Mouse (Mus musculus): Measurements from ENCODE around the gene Bloc1s4. TPM values are rescaled to one million over a fixed set of nuclear protein-coding genes. Genes with fewer than 3 reads are reported as not detected.

The Bloc1s4 gene
- polyA plus RNA-seq, 1 experiment from 2014 or later: 32.8 TPM

DNA sequence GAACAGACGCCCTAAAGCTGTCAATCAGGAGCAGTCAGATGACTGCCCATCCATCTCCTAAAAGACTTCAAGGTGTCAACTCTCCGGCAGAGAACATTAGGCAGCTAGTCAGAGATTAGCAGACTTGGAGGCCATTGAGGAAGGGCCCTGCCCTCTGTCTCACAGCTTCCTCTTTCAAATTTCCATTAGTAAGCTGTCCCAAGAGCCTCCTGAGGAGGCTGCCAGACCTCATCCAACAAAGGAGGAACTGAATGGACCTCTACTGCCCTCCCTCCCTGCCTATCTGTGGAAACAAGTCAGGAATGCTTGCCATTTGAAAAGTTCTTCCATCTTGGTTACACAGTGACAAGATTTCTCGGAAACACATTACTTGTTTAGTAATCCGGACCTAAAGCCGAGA, 36.6 kb downstream of the Bloc1s4 start:
- Histone ChIP-seq H3K4me2 (replicated peaks) (no peak overlapping the region), H3K27ac (no peak overlapping the region), H3K9me3 (no peaks in the 10 kb centered on the region), H3K4me3 (no peak overlapping the region), H3K9ac (no peak overlapping the region), H3K27me3 (replicated peaks) (no peaks in the 10 kb centered on the region), H3K4me1 (peaks cover 17% of the 10 kb centered on the region), H3K36me3 (no peaks in the 10 kb centered on the region)
- WGBS: 46% methylated on average over 5 of the region's 5 CpGs
- no peak for ATAC-seq (ENCODE audit: low FRiP score, low read depth)

DNA sequence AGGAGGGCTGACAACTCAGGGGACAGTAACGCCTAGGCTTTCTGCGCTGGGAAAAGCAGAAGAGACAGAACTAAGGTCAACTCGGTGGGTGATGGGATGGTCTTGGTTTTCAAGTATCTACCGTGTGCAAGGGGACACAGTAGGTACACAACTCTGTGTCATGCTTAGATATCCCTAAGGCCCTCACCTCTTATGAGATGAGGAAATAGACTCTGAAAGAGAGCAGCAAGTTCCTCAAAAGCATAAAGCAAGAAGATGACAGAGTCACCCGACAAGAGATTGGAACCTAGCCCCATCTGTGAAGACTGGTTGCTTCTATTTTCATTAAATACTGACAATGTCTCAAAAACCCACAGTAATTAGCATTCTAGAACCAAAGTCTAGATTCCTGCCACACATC, 42.7 kb downstream of the Bloc1s4 start:
- WGBS: 83% methylated on average over 5 of the region's 5 CpGs
- no peak overlapping the region for H3K9ac ChIP-seq
- no peak for ATAC-seq (ENCODE audit: low FRiP score, low read depth)
- H3K9me3 ChIP-seq: no peaks in the 10 kb centered on the region
- no peaks in the 10 kb centered on the region for H3K4me1 ChIP-seq
- H3K27ac ChIP-seq: no peak overlapping the region
- no peak overlapping the region for H3K4me2 ChIP-seq (replicated peaks)
- no peaks in the 10 kb centered on the region for H3K36me3 ChIP-seq
- H3K27me3 ChIP-seq (replicated peaks): 0 out of 2 replicates have a peak, but pooled peaks cover under 1% of the 10 kb centered on the region
- H3K4me3 ChIP-seq: no peak overlapping the region

DNA sequence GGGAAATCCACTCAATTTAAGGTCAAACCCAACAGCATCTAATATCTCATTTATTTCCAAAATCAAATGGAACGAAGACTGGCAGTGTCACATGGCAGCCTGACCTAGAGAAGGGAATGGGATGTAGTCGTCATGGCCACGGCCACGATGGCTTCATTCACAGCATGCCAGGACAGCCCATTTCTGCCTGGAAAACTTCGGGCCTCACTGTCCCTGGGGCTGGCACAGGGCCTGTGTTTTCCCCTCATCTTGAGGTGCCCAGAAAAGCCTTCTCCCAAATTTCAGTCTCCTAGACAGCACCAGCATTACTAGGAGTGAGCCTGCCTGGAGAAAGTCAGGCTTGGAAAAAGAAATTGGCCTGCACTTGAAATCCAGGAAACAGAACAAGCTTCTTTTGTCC, 43.1 kb downstream of the Bloc1s4 start:
- H3K9ac ChIP-seq: no peak overlapping the region
- H3K4me1 ChIP-seq: no peaks in the 10 kb centered on the region
- H3K36me3 ChIP-seq: no peaks in the 10 kb centered on the region
- H3K4me2 ChIP-seq (replicated peaks): no peak overlapping the region
- 82% methylated on average over 5 of the region's 5 CpGs for WGBS
- no peak overlapping the region for H3K4me3 ChIP-seq
- ATAC-seq (ENCODE audit: low FRiP score, low read depth): no peak
- H3K27me3 ChIP-seq (replicated peaks): 0 out of 2 replicates have a peak, but pooled peaks cover 2% of the 10 kb centered on the region
- H3K27ac ChIP-seq: no peak overlapping the region
- no peaks in the 10 kb centered on the region for H3K9me3 ChIP-seq

DNA sequence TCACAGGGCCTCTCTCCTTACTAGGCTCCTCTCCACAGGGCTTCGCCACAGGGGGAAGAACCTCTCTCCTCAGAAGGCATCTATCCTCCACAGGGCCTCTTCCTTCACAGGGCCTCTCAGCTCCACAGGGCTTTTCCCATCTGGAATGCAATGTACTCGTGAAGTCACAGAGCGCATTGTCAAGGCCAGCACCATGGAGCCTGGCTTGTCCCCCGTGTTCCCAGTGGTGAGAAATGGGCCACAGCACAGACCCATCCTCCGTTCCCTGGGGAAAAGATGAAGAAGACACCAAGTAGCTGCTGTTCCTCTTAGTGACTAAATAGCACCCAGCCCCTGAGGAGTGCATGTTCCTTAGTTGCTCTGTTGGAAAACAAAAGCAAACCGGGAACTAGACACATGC, 43.8 kb downstream of the Bloc1s4 start:
- Histone ChIP-seq H3K4me2 (replicated peaks) (no peak overlapping the region), H3K9ac (no peak overlapping the region)

DNA sequence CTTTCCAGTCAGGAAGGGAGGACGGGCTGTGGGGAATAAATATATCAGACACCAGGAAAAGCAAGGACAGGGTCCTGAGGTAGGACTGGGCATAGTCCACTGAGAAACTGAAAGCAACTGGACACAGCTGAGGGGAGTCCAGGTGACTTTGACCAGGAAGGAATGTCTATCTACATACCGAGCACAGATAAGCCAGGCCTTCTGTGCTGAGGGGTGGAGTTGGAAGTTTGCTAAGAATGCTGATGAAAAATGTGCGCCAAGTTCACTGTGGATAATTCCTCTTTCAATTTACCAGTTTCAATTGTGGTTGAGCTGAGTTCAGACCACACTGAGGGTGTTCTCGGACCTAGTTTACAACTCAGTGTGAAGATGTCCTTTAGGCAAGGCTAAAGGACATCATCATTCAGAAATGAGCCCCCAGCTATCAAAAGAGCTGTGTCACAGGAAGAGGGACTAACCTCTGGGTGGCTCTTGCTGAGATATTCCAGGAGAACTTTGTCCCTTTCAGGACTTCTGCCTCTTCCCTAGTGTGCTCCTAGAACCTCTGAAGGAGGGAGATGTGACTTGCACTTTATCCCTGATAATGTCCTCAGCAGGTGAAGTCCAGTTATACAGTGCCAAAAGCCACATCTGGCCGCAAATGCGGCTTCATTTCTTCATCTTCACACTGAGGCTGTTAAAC, 47.4 kb downstream of the Bloc1s4 start:
- H3K4me3 ChIP-seq: no peak overlapping the region
- no peak for ATAC-seq (ENCODE audit: low FRiP score, low read depth)
- H3K4me1 ChIP-seq: 0 out of 2 replicates have a peak, but pooled peaks cover 2% of the 10 kb centered on the region
- H3K27me3 ChIP-seq (replicated peaks): 0 out of 2 replicates have a peak, but pooled peaks cover 2% of the 10 kb centered on the region
- no peaks in the 10 kb centered on the region for H3K36me3 ChIP-seq
- H3K9ac ChIP-seq: no peak overlapping the region
- H3K27ac ChIP-seq: no peak overlapping the region
- H3K9me3 ChIP-seq: no peaks in the 10 kb centered on the region
- WGBS: 84% methylated on average over 6 of the region's 6 CpGs
- H3K4me2 ChIP-seq (replicated peaks): no peak overlapping the region

More for the DNA sequence above, 43.8 kb downstream of the Bloc1s4 start:
- Histone ChIP-seq H3K9me3 (no peaks in the 10 kb centered on the region), H3K4me1 (no peaks in the 10 kb centered on the region), H3K4me3 (no peak overlapping the region), H3K36me3 (no peaks in the 10 kb centered on the region), H3K27me3 (replicated peaks) (0 out of 2 replicates have a peak, but pooled peaks cover 2% of the 10 kb centered on the region), H3K27ac (no peak overlapping the region)
- WGBS: 81% methylated on average over 6 of the region's 6 CpGs
- ATAC-seq (ENCODE audit: low FRiP score, low read depth): no peak

DNA sequence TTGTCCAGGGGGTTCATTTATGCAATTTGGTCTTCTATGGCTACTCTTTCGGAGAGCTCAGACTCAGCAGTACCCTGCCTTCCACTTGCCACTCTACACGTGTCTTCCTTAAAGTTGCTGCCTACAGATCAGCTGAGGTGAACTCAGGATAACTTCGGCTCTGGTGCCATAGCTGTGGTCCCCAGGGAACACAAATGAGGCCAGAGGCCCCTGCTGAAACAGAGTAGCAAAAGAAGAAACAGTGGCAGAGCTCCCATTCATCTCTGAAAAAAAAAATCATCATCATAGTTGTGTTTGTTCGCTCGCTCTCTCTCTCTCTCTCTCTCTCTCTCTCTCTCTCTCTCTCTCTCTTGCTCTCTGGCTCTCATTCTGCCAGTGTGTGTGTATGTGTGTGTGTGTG, 49.8 kb downstream of the Bloc1s4 start:
- Histone ChIP-seq H3K27ac (no peak overlapping the region), H3K36me3 (no peaks in the 10 kb centered on the region), H3K4me3 (no peak overlapping the region), H3K4me1 (peaks cover 8% of the 10 kb centered on the region), H3K27me3 (replicated peaks) (0 out of 2 replicates have a peak, but pooled peaks cover 2% of the 10 kb centered on the region), H3K9me3 (no peaks in the 10 kb centered on the region), H3K4me2 (replicated peaks) (no peak overlapping the region), H3K9ac (no peak overlapping the region)
- ATAC-seq (ENCODE audit: low FRiP score, low read depth): no peak
- WGBS: 74% methylated on average over 4 of the region's 5 CpGs

DNA sequence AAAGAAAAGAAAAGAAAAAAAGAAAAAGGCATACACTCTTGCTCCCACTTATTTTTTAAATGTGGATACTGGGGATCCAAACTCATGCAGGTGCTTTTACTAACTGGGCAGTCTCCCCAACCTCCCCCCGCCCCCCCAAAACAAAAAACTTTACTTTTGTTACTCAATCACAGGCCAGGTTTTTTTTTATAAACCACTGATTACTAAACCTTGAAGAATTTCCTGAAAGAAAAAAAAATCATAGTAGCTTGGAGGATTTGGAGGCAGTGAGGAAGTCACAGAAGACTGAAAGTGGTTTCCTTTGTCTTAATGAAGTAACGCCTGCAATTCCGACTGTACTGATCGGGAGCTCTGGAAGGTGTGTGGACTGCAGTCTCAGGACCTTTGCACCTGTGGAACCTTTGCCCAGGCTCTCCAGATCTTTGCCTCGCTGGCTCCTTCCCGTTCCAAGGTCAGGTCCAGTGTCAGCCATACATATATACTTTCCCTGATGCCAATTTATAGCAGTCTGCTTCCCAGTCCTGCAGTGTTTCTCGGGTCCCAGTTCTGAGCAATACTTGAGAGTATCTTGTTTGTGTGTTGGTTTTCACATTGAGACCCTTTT, 50.3 kb downstream of the Bloc1s4 start:
- Histone ChIP-seq H3K9me3 (no peaks in the 10 kb centered on the region), H3K27me3 (replicated peaks) (0 out of 2 replicates have a peak, but pooled peaks cover 2% of the 10 kb centered on the region), H3K27ac (no peak overlapping the region), H3K9ac (no peak overlapping the region), H3K4me2 (replicated peaks) (no peak overlapping the region), H3K4me1 (peaks cover 13% of the 10 kb centered on the region), H3K36me3 (no peaks in the 10 kb centered on the region), H3K4me3 (no peak overlapping the region)
- no peak for ATAC-seq (ENCODE audit: low FRiP score, low read depth)
- 82% methylated on average over 7 of the region's 7 CpGs for WGBS

Other genes starting within 250 kb of the Bloc1s4 start
- gene Tbc1d14, start 155.4 kb downstream of the Bloc1s4 start, polyA plus RNA-seq (2016; fragmentation: Nextera tagmentation; extraction: Ambion mirVana): 57.3 TPM in 2 replicates
- 37.3 and 38.3 TPM in 2 replicates for gene D5Ertd579e, start 52.6 kb downstream of the Bloc1s4 start, polyA plus RNA-seq (2016; fragmentation: Nextera tagmentation; extraction: Ambion mirVana)
- 472 and 501 TPM in 2 replicates for gene Mrfap1, start 48.1 kb upstream of the Bloc1s4 start, polyA plus RNA-seq (2016; fragmentation: Nextera tagmentation; extraction: Ambion mirVana)
- gene Man2b2, start 82.0 kb upstream of the Bloc1s4 start, polyA plus RNA-seq (2016; fragmentation: Nextera tagmentation; extraction: Ambion mirVana): 11.5 and 14.2 TPM in 2 replicates
- 27.1 and 27.8 TPM in 2 replicates for gene Ppp2r2c, start 119.9 kb upstream of the Bloc1s4 start, polyA plus RNA-seq (2016; fragmentation: Nextera tagmentation; extraction: Ambion mirVana)
- gene Wfs1, start 240.6 kb upstream of the Bloc1s4 start, polyA plus RNA-seq (2016; fragmentation: Nextera tagmentation; extraction: Ambion mirVana): 8.6 and 8.9 TPM in 2 replicates

All from neural tube, embryonic 12.5 days (tissue).